Mouse (Mus musculus) E14TG2a.4 (cell line): Measurements from ENCODE around the gene Tst.

Source experiments
- CTCF ChIP-seq: conservative IDR thresholded peaks from 2 replicates; pipeline ENCODE4 v1.5.1; 2014; ENCODE audit warnings: low read length
- NANOG ChIP-seq: IDR thresholded peaks from 2 replicates; pipeline ENCODE4 v1.6.1; 2014; ENCODE audit warnings: borderline replicate concordance, low read length, mixed read lengths

DNA sequence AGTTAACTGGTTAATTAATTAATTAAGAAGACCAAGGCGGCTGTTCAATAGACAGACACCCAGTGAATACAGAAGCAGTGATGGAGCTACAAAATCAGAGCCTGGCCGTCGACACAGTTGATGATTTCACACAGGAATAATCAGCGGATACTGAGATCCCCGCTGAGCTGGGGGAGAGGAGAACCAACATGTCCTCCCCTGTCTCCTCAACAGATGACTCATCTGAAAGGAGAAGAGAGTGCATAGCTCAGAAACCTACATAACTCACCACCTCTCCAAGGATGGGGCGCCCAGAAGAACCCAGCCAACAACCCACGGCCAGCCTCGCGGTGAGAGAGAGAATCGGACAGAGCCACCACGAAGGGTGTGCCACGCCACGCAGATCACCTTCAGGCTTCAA lies 14.7 kb upstream of the Tst start:
- TF ChIP-seq CTCF (no peak), NANOG (no peak)
